Comparison of ENCODE assay signal across 14 mouse cellular contexts in genomic region chr12:110976589-110977344, GRCm38 (mm10). TPM values are rescaled to one million over a fixed set of nuclear protein-coding genes. Genes with fewer than 3 reads are reported as not detected.
DNase-seq lines count a peak whose midpoint lies in the region; ATAC-seq and TF ChIP-seq lines count a peak whose summit lies in the region.
"Had no signal": no experiment of that assay in that cellular context is flagged by ENCODE, and none has a peak within 500 bp of the region (broad histone marks: within the 10 kb centered on the region; RNA-seq: fewer than 3 reads in every experiment).

No protein-coding gene starts in this region.

- peaks cover 6% of the 10 kb centered on the region for H3K4me1 ChIP-seq in heart, adult 2 months (ENCODE audit: control insufficient read depth, insufficient read depth, low read length)
- H3K4me1 ChIP-seq in ES-Bruce4 (ENCODE audit: control insufficient read depth, insufficient read depth, low read length): no peaks in the 10 kb centered on the region
- H3K4me1 ChIP-seq in G1E (ENCODE audit: insufficient read depth, low read depth, low read length): peaks cover 76% of the 10 kb centered on the region
- peaks cover 69% of the 10 kb centered on the region for H3K4me1 ChIP-seq in liver, embryonic 11.5 days (replicated peaks; ENCODE audit: control insufficient read depth, insufficient read depth, low read length)

- TF ChIP-seq CTCF in heart, adult 2 months (IDR thresholded peaks at IDR 0.05): no peak
- no peak for TF ChIP-seq CTCF in ES-Bruce4 (IDR thresholded peaks at IDR 0.05; ENCODE audit: low read depth, low read length)
- TF ChIP-seq CTCF in G1E (IDR thresholded peaks at IDR 0.05; ENCODE audit: low read depth, low read length): no peak

- 88% methylated on average over 60 of the region's 60 CpGs for WGBS in heart, adult 2 months
- WGBS in liver, embryonic 11.5 days: 85% methylated on average over 60 of the region's 60 CpGs

- peak overlapping the region; percentile 77 for H3K27ac ChIP-seq in heart, adult 2 months
- H3K27ac ChIP-seq in ES-Bruce4 (ENCODE audit: insufficient read depth, low read length): no peak overlapping the region
- H3K27ac ChIP-seq in liver, embryonic 11.5 days (ENCODE audit: low read depth, low read length): 0 out of 2 replicates have a peak overlapping the region, but pooled peaks have one; percentile 8
- H3K27ac ChIP-seq: forebrain, embryonic 12.5 days; hindbrain, embryonic 12.5 days; midbrain, embryonic 13.5 days; neural tube, embryonic 13.5 days had no signal

- H3K4me2 ChIP-seq in liver, embryonic 11.5 days: peak overlapping the region; percentile 98

- no peak overlapping the region for H3K4me3 ChIP-seq in heart, adult 2 months
- peak overlapping the region; percentile 39 for H3K4me3 ChIP-seq in ES-Bruce4 (ENCODE audit: low read depth, low read length)
- H3K4me3 ChIP-seq in G1E (ENCODE audit: low read depth, low read length): peak overlapping the region; percentile 46
- peak overlapping the region; percentile 97 for H3K4me3 ChIP-seq in liver, embryonic 11.5 days (ENCODE audit: low read depth, low read length)
- H3K4me3 ChIP-seq: neural tube, embryonic 13.5 days had no signal

- H3K79me2 ChIP-seq in heart, adult 2 months (replicated peaks; ENCODE audit: control insufficient read depth, insufficient read depth, low read length): peaks cover 5% of the 10 kb centered on the region; the same call in 1 of the 2 replicates

- no peaks in the 10 kb centered on the region for H3K27me3 ChIP-seq in heart, adult 2 months (ENCODE audit: control insufficient read depth, insufficient read depth, low read length)
- H3K27me3 ChIP-seq in ES-Bruce4 (ENCODE audit: control insufficient read depth, insufficient read depth, low read length, poor library complexity, severe bottlenecking) (no peaks in the 10 kb centered on the region), G1E (ENCODE audit: insufficient read depth, low read length) (peaks cover 5% of the 10 kb centered on the region; the same call in 1 of the 2 replicates)
- H3K27me3 ChIP-seq in liver, embryonic 11.5 days (replicated peaks; ENCODE audit: control insufficient read depth, insufficient read depth, low read length): no peaks in the 10 kb centered on the region
- H3K27me3 ChIP-seq: forebrain, embryonic 12.5 days; midbrain, embryonic 13.5 days; neural tube, embryonic 13.5 days had no signal

- H3K36me3 ChIP-seq in heart, adult 2 months (ENCODE audit: control insufficient read depth, insufficient read depth, low read length): peaks cover 4% of the 10 kb centered on the region; the same call in 1 of the 2 replicates
- peaks cover 5% of the 10 kb centered on the region; the same call in 1 of the 2 replicates for H3K36me3 ChIP-seq in ES-Bruce4 (ENCODE audit: control insufficient read depth, insufficient read depth, low read length, poor library complexity, severe bottlenecking)
- peaks cover 60% of the 10 kb centered on the region for H3K36me3 ChIP-seq in G1E (replicated peaks)
- peaks cover 26% of the 10 kb centered on the region for H3K36me3 ChIP-seq in liver, embryonic 11.5 days (ENCODE audit: control insufficient read depth, insufficient read depth, low read length)

- TF ChIP-seq EP300 in heart, adult 2 months (IDR thresholded peaks at IDR 0.05; ENCODE audit: insufficient read depth, low read depth, low read length): no peak
- no peak for TF ChIP-seq EP300 in ES-Bruce4 (IDR thresholded peaks at IDR 0.05; ENCODE audit: insufficient read depth, low read depth, low read length)

- H3K9me3 ChIP-seq in ES-Bruce4 (replicated peaks; ENCODE audit: control insufficient read depth, insufficient read depth, low read length, poor library complexity, severe bottlenecking) (no peaks in the 10 kb centered on the region), G1E (replicated peaks) (peaks cover 11% of the 10 kb centered on the region)
- no peaks in the 10 kb centered on the region for H3K9me3 ChIP-seq in liver, embryonic 11.5 days (ENCODE audit: control insufficient read depth, low read length)
- H3K9me3 ChIP-seq: forebrain, embryonic 12.5 days; hindbrain, embryonic 12.5 days; midbrain, embryonic 13.5 days; neural tube, embryonic 13.5 days had no signal

- DNase-seq in heart, adult 2 months: peak in 1 of 2 experiments; percentile 20
- no peak for DNase-seq in heart, postnatal 10 days
- DNase-seq in G1E (ENCODE audit: low spot score): no peak
- no peak for DNase-seq in liver, embryonic 11.5 days (ENCODE audit: low spot score)
- DNase-seq in right cerebral cortex, postnatal 25 days: no peak
- DNase-seq: embryo, embryonic 11 days had no signal

- peak overlapping the region; percentile 17; the same call in 1 of the 2 replicates for H3K9ac ChIP-seq in heart, adult 2 months (ENCODE audit: low read depth, low read length)
- H3K9ac ChIP-seq in ES-Bruce4 (ENCODE audit: low read depth, poor library complexity, severe bottlenecking): peak overlapping the region; percentile 85; the same call in 1 of the 2 replicates
- H3K9ac ChIP-seq in liver, embryonic 11.5 days (ENCODE audit: low read depth, low read length): no peak overlapping the region
- H3K9ac ChIP-seq: hindbrain, embryonic 12.5 days; midbrain, embryonic 13.5 days; neural tube, embryonic 13.5 days had no signal

- intact Hi-C loops in heart, adult 2 months (cut with DNase I): no loop called here
- intact Hi-C loops in heart, postnatal 10 days (cut with DNase I): no loop called here

- ATAC-seq in G1E (ENCODE audit: extremely low read depth, insufficient number of reproducible peaks, low FRiP score, poor library complexity, severe bottlenecking): no peak
- no peak for ATAC-seq in liver, embryonic 11.5 days (replicated peaks; ENCODE audit: low FRiP score)
- no peak for ATAC-seq in frontal cortex, adult (ENCODE audit: low TSS enrichment)
- ATAC-seq: activated CD4-positive, CD25-positive, alpha-beta regulatory T cell, adult 4 months; lung, postnatal 0 days; midbrain, embryonic 13.5 days had no signal

- no peak for TF ChIP-seq POLR2A in heart, adult 2 months (IDR thresholded peaks at IDR 0.05; ENCODE audit: insufficient read depth, low read depth, low read length)
- no peak for TF ChIP-seq POLR2A in ES-Bruce4 (IDR thresholded peaks at IDR 0.05; ENCODE audit: insufficient read depth, low read length)

RNA-seq across cellular contexts. Expression of gene Ankrd9, which starts 2.1 kb away (rescaled TPM):
- total RNA-seq in heart, adult 2 months (2021): 10 to 100 TPM; 59.3 to 84.2 TPM
- 80.5 and 93.2 TPM in 2 replicates for polyA plus RNA-seq in heart, adult 2 months (2012; rRNA removed)
- 10 to 100 TPM; 35.4 to 70.2 TPM for total RNA-seq in heart, postnatal 10 days (2021)
- 4.3 and 4.9 TPM in 2 replicates for polyA plus RNA-seq in ES-Bruce4 (2011; ENCODE audit: insufficient read depth, insufficient read length, low read depth, missing spikeins)
- 2.6 and 3.5 TPM in 2 replicates for total RNA-seq in G1E (2014; fragmentation: Nextera tagmentation)
- total RNA-seq in G1E (2017): 7.5 and 16.0 TPM in 2 replicates
- polyA plus RNA-seq in G1E (2012): 16.5 and 19.3 TPM in 2 replicates
- polyA plus RNA-seq in liver, embryonic 11.5 days (2014; fragmentation: Nextera tagmentation; extraction: Ambion mirVana): 32.9 and 33.3 TPM in 2 replicates
